Mouse (Mus musculus): ENCODE results near the gene Csf3. TPM values are rescaled to one million over a fixed set of nuclear protein-coding genes. Genes with fewer than 3 reads are reported as not detected.
A peak's percentile ranks its signal among the peaks of the same experiment; 100 is the strongest.

Csf3 gene
- total RNA-seq, 4 experiments from 2014 or later, result not detected

DNA sequence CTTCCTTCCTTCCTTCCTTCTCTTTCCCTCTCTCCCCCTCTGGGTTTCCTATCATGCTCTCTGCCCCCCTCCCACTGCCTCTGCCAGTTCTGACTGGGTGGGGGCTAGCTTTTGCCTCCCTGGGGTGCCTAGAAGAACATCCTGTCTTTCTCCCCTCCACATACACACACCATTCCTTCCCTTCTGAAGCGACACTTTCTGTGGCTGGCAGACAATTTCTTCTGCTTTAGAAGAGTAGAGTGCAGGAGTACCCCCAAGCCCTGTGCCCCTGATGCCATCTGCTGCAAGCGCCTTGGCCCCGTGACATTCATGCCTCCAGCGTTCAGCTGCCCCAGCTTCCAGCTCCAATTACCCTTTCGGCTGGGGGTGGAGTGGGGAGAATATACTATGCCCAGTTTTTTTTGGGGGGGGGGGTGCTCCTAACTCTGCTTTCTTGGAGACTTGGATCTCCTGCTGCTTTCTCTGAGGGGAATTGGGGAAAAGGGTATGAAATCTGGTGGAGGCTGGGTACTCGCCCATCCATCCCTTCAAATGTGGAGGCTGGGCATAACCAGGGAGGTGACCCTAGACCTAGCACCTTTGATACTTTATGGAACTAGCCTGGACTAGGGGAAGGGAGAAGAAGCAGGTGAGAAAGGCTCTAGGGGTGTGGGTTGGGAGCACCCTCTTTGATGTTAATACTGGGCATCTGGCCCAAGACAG, 46.9 kb downstream of the Csf3 start:
- DNase-seq (ENCODE audit: low spot score in 2 of 2), result no peak

DNA sequence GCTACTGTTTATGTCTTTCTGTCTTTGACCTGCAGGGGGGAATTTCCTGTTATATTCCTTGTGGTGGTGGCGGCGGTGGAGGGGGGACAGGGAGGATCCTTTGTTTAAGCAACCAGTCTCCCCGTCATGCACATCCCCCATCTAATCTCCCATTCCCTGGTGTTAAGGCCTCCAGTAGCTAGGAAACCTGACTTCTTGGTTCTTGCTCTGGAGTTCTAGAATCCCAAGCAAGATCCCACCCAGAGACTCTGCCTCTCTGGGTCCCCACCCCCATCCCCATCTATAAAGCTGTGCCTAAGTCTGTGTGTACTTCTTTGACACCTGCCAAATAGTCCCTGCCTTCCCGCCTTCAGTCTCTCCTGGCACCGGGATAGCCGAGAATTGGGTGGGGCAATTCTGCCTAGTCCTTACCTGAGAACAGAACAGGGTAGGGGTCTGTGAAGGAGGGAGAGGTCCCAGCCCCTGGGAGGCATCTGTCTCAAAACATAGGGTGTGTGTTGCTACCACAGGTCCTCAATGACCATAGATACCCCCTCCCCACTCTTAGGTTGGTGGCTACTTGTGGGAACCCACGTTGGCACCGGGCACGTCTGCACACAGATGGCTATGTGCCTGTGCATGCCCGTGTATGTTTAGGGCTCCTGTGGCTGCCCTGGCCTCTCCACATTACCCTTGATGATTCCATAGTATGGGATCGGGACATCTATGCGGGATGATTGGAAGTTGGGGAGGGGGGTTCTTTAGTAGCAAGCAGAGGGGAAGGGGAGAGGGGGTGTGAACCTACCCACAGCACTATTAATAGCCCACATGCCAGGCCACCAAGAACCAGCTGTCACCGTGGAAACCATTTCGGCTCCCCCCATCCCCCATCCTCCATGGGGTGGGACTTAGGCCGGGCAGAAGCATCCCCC, 47.7 kb downstream of the Csf3 start:
- DNase-seq (ENCODE audit: low spot score in 2 of 2), result no peak

DNA sequence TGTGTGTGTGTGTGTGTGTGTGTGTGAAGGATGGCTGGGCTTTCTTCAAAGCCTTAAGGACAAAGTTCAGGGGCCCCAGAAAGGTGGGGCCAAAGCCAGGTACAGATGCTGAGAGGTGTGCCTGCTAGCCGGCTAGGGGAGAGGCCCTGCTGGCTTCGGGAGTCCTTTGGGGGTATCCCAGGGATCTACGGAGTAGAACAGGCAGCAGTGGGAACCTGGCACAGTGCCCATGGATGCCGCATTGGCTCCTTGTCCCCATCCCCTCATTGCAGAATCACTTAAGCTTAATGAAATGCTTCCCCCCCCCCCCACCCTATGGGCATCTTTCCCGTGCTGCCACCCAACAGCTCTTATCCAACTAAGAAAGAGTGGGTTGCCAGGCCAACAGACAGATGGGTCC, 48.7 kb downstream of the Csf3 start:
- no peak for DNase-seq (ENCODE audit: low spot score in 2 of 2)

DNA sequence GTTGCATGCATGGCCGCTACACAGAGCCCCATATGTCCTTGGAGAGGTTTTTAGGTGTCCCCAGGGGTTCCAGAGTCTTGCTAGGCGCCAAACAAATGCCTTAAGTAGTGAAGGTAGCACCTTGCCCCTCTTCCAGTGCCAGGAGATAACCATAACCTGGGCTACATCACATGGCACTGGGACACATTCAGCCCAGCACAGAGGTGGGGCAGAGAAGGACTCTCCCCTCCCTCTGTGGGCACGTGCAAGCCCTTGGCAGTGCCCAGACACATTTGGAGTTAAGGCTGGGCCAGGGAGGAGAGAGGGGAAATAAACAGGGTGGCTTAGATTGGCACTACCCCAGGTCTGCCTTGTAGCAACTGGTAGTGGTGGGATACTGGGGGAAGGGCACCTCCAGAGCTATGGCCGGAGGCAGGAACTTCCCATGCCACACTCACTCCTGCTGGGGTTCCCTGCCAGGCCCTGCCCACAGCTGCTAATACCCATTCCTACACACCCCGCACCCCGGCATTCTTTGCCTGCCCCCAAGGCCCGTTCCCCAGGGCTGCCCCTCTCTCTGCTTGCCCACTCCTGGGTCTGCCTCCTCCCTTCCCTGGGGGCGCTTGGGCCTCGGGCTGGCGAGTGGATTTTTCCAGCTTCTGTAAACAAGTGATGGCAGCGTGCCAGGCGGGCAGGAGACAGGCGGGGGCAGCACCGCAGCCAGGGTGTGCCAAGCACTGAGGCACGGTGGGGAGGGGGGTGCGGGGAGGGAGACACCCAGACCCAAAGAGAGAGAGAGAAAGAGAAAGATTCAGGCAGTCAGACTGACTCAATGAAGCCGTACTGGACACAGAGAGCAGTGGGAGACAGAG, 49.5 kb downstream of the Csf3 start:
- DNase-seq (ENCODE audit: low spot score in 2 of 2), result peak in 1 of 2 experiments; percentile 89

DNA sequence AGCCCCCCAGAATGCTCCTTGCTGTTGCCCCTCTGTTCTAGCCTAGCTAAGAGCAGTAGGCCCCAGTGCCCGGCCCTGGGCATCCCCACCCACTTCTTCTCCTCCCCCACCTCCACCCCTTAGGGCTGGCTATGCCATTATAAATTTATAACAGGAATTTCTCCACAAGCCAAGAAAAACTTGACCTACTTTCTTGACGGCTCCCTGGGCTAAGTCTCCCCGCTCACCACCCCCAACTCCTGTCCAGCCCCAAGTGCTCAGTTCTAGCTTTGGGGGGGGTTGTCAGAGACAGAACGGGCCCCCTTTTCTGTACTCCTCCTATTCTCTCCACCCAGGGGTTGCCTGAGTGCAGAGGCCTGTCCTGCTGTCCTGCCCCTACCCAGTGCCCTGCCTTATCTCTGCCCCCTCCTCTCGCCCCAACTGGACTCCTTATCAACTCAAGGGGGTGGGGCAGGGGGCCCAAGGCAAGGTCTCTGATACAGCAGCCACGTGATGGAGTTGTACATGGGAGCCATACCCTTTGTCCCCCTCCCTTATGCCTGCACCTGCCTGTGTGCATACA, 50.2 kb downstream of the Csf3 start:
- DNase-seq (ENCODE audit: low spot score in 2 of 2), result no peak

DNA sequence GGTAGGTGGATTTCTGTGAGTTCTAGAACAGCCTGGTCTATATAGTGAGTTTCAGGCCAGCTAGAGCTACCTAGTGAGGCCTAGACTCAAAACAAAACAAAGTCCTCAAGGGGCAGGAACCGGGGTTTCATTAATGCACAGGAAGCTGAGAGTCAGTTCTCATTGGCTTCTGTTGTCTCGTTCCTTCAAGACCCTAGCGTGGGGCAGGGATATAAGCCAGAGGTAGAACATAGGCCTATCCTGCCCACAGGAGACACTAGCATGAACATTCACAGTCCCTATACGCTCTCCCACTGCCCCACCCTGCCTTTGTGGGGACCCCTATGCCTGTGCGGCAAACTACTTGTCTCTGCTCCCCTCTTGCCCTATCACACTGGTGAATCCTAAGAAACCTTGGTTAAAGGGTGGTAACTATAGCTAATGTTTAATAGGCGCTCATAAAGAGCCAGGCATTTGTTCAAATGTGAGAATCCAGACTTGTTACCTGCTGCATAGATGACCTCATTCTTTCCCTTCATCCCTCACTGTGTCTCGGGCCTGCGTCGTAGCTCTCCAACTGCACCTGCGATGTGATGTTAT, 51.6 kb downstream of the Csf3 start:
- no peak for DNase-seq (ENCODE audit: low spot score in 2 of 2)

Other genes starting within 250 kb of the Csf3 start
- under 1 TPM; 0.23 to 0.76 (median 0.52) TPM for gene Ikzf3, start 155.2 kb upstream of the Csf3 start, total RNA-seq (2022)
- gene Zpbp2, start 150.2 kb upstream of the Csf3 start, total RNA-seq (2022), result not detected
- gene Ormdl3, start 113.9 kb upstream of the Csf3 start, total RNA-seq (2022), result 10 to 100 TPM; 43.6 to 47.0 (median 45.1) TPM
- gene Lrrc3c, start 103.0 kb upstream of the Csf3 start, total RNA-seq (2022), result not detected
- 10 to 100 TPM; 11.8 to 14.5 (median 13.1) TPM for gene Gm12355, start 75.6 kb upstream of the Csf3 start, total RNA-seq (2022)
- gene Gsdma3, start 74.9 kb upstream of the Csf3 start, total RNA-seq (2022), result under 1 TPM in 2 of 4 experiments, not detected in 2; 0.23 TPM
- not detected for gene Gsdma2, start 54.5 kb upstream of the Csf3 start, total RNA-seq (2022)
- gene Gsdma, start 36.9 kb upstream of the Csf3 start, total RNA-seq (2022), result not detected
- gene Psmd3, start 18.7 kb upstream of the Csf3 start, total RNA-seq (2022), result 100 to 1,000 TPM; 129 to 137 (median 132) TPM
- 100 to 1,000 TPM; 109 to 128 (median 117) TPM for gene Med24, start 28.2 kb downstream of the Csf3 start, total RNA-seq (2022)
- gene Thra, start 39.4 kb downstream of the Csf3 start, total RNA-seq (2022), result 100 to 1,000 TPM; 713 to 794 (median 760) TPM
- 100 to 1,000 TPM; 137 to 177 (median 145) TPM for gene Nr1d1, start 74.1 kb downstream of the Csf3 start, total RNA-seq (2022)
- gene Msl1, start 94.3 kb downstream of the Csf3 start, total RNA-seq (2022), result 100 to 1,000 TPM; 167 to 198 (median 186) TPM
- 10 to 100 TPM; 53.6 to 57.8 (median 54.1) TPM for gene Casc3, start 103.6 kb downstream of the Csf3 start, total RNA-seq (2022)
- gene Rapgefl1, start 135.5 kb downstream of the Csf3 start, total RNA-seq (2022), result 100 to 1,000 TPM; 130 to 140 (median 139) TPM
- 10 to 100 TPM; 74.0 to 84.5 (median 81.5) TPM for gene Wipf2, start 162.4 kb downstream of the Csf3 start, total RNA-seq (2022)
- under 1 TPM; 0.15 to 0.91 (median 0.25) TPM for gene Cdc6, start 206.5 kb downstream of the Csf3 start, total RNA-seq (2022)
- gene Rara, start 226.6 kb downstream of the Csf3 start, total RNA-seq (2022), result 10 to 100 TPM; 11.1 to 11.7 (median 11.4) TPM

Data from left cerebral cortex, adult 8-10 months (tissue).